Mouse (Mus musculus) stomach, postnatal 0 days (tissue): Measurements from ENCODE around the gene Mad1l1.

Source experiments
- CTCF ChIP-seq: IDR thresholded peaks from 2 replicates; pipeline ENCODE4 v1.5.1; 2016; ENCODE audit warnings: antibody characterized with exemption, low read depth, mild to moderate bottlenecking, moderate library complexity
- EP300 ChIP-seq: optimal IDR thresholded peaks from 2 replicates; pipeline ENCODE3; 2016; ENCODE audit warnings: antibody characterized with exemption

- TF ChIP-seq CTCF, result no peak
- TF ChIP-seq EP300, result no peak
Observed at GRCm38 (mm10) chr5:140101409-140102009, 219.8 kb downstream of the Mad1l1 start.
